Mouse (Mus musculus) forebrain, embryonic 16.5 days (tissue): Measurements from ENCODE around the gene Senp3. TPM values are rescaled to one million over a fixed set of nuclear protein-coding genes. Genes with fewer than 3 reads are reported as not detected.
"Not testable (repeated sequence)": the region's sequence is repeated elsewhere in the genome, so short reads cannot be mapped to it uniquely, and the experiment has no call there.

Experiments used
- ATAC-seq: fragments of 200-750 bp; cut with Nextera tagmentation; 2 replicates; pipeline ENCODE4 v1.8.0; 2017; ENCODE audit warnings: mild to moderate bottlenecking, moderate library complexity
- H3K27ac ChIP-seq: fragments of 300-500 bp; sonication (generic); 2 replicates; pipeline ENCODE4 v1.5.1; 2014; ENCODE audit warnings: low read length, control low read depth
- H3K27me3 ChIP-seq: fragments of 300-500 bp; sonication (generic); replicated peaks from 2 replicates; pipeline ENCODE4 v1.6.1; 2014; ENCODE audit warnings: low read length; ENCODE audit not compliant: control insufficient read depth, insufficient read depth
- H3K36me3 ChIP-seq: fragments of 300-500 bp; sonication (generic); 2 replicates; pipeline ENCODE4 v1.6.1; 2014; ENCODE audit not compliant: control insufficient read depth, insufficient read depth
- H3K4me1 ChIP-seq: fragments of 300-500 bp; sonication (generic); replicated peaks from 2 replicates; pipeline ENCODE4 v1.6.1; 2014; ENCODE audit warnings: low read length; ENCODE audit not compliant: control insufficient read depth, insufficient read depth
- H3K4me2 ChIP-seq: fragments of 300-500 bp; sonication (generic); 2 replicates; pipeline ENCODE4 v1.6.1; 2014; ENCODE audit warnings: mild to moderate bottlenecking, low read length, control low read depth
- H3K4me3 ChIP-seq: fragments of 300-500 bp; sonication (generic); replicated peaks from 2 replicates; pipeline ENCODE4 v1.5.1; 2014; ENCODE audit warnings: mild to moderate bottlenecking, low read length, control low read depth
- H3K9ac ChIP-seq: fragments of 300-500 bp; sonication (generic); replicated peaks from 2 replicates; pipeline ENCODE4 v1.6.1; 2014; ENCODE audit warnings: low read depth, low read length, control low read depth
- H3K9me3 ChIP-seq: fragments of 300-500 bp; sonication (generic); 2 replicates; pipeline ENCODE4 v1.6.1; 2016; ENCODE audit warnings: low read length; ENCODE audit not compliant: control insufficient read depth
- WGBS: fragments of 180-500 bp; shearing (Covaris S2); extraction: QIAGEN DNeasy Blood & Tissue Kit; methylation state at CpG from one replicate; pipeline ENCODE4 v1.1.7; 2014; 5-methylcytosine and 5-hydroxymethylcytosine counted together
- polyA plus RNA-seq: library from polyadenylated mRNA; unstranded; fragments of >200 nt; fragmentation: Nextera tagmentation; extraction: Ambion mirVana; gene quantifications from 2 replicates; pipeline ENCODE4 v1.2.1, GENCODE M21; 2015

Gene Senp3
- polyA plus RNA-seq, 1 experiment from 2014 or later, result 115 TPM

GRCm38 (mm10) chr11:69653399-69653798, 28.5 kb downstream of the Senp3 start:
- Histone ChIP-seq H3K27me3 (no peaks in the 10 kb centered on the region), H3K36me3 (peaks cover 37% of the 10 kb centered on the region), H3K9ac (no peak overlapping the region), H3K27ac (no peak overlapping the region), H3K4me1 (0 out of 2 replicates have a peak, but pooled peaks cover 8% of the 10 kb centered on the region), H3K4me2 (no peak overlapping the region), H3K4me3 (no peak overlapping the region), H3K9me3 (no peaks in the 10 kb centered on the region)
- no peak for ATAC-seq
- 58% methylated on average over 5 of the region's 5 CpGs for WGBS

- H3K27me3 ChIP-seq, result no peaks in the 10 kb centered on the region
- H3K9me3 ChIP-seq, result no peaks in the 10 kb centered on the region
- no peak overlapping the region for H3K27ac ChIP-seq
- 92% methylated on average over 5 of the region's 5 CpGs for WGBS
- H3K4me2 ChIP-seq, result no peak overlapping the region
- peaks cover 52% of the 10 kb centered on the region for H3K36me3 ChIP-seq
- no peak overlapping the region for H3K9ac ChIP-seq
- H3K4me1 ChIP-seq, result no peaks in the 10 kb centered on the region
- no peak for ATAC-seq
- no peak overlapping the region for H3K4me3 ChIP-seq
Measured at GRCm38 (mm10) chr11:69645860-69646259, 36.0 kb downstream of the Senp3 start.

- peaks cover 27% of the 10 kb centered on the region for H3K4me1 ChIP-seq
- WGBS, result 84% methylated on average over 3 of the region's 3 CpGs
- no peak for ATAC-seq
- no peaks in the 10 kb centered on the region for H3K9me3 ChIP-seq
- H3K36me3 ChIP-seq, result peaks cover 8% of the 10 kb centered on the region; the same call in 1 of the 2 replicates
- no peak overlapping the region for H3K4me3 ChIP-seq
- no peaks in the 10 kb centered on the region for H3K27me3 ChIP-seq
- H3K27ac ChIP-seq, result no peak overlapping the region
- H3K4me2 ChIP-seq, result no peak overlapping the region
- no peak overlapping the region for H3K9ac ChIP-seq
Measured at GRCm38 (mm10) chr11:69635471-69635870, 46.4 kb downstream of the Senp3 start.

GRCm38 (mm10) chr11:69633128-69633866, 48.6 kb downstream of the Senp3 start:
- peaks cover 27% of the 10 kb centered on the region for H3K4me1 ChIP-seq
- H3K9ac ChIP-seq, result peak overlapping the region; percentile 98
- ATAC-seq, result peak; percentile 65
- no peaks in the 10 kb centered on the region for H3K27me3 ChIP-seq
- H3K27ac ChIP-seq, result peak overlapping the region; percentile 93
- peak overlapping the region; percentile 65 for H3K4me2 ChIP-seq
- WGBS, result under 1% methylated on average over 31 of the region's 50 CpGs
- no peaks in the 10 kb centered on the region for H3K36me3 ChIP-seq
- H3K4me3 ChIP-seq, result peak overlapping the region; percentile 99
- H3K9me3 ChIP-seq, result no peaks in the 10 kb centered on the region

GRCm38 (mm10) chr11:69632284-69633089, 49.4 kb downstream of the Senp3 start, which contains the start of gene Fxr2:
TSS of gene Fxr2 (plus strand) at chr11:69632990.
- H3K36me3 ChIP-seq, result no peaks in the 10 kb centered on the region
- H3K9me3 ChIP-seq, result no peaks in the 10 kb centered on the region
- WGBS, result under 1% methylated on average over 38 of the region's 56 CpGs
- H3K4me3 ChIP-seq, result peak within 1 kb of the TSS; percentile 99
- no peaks in the 10 kb centered on the region for H3K27me3 ChIP-seq
- H3K4me2 ChIP-seq, result peak within 1 kb of the TSS; percentile 65
- H3K4me1 ChIP-seq, result peaks cover 27% of the 10 kb centered on the region
- peak within 1 kb of the TSS; percentile 98 for H3K9ac ChIP-seq
- H3K27ac ChIP-seq, result peak within 1 kb of the TSS; percentile 93
- peak; percentile 97 for ATAC-seq

- no peak for ATAC-seq
- WGBS, result 62% methylated on average over 1 of the region's 1 CpGs
- no peaks in the 10 kb centered on the region for H3K27me3 ChIP-seq
Measured at GRCm38 (mm10) chr11:69629802-69630201, 52.1 kb downstream of the Senp3 start.

GRCm38 (mm10) chr11:69628286-69628685, 53.6 kb downstream of the Senp3 start:
- H3K36me3 ChIP-seq, result no peaks in the 10 kb centered on the region
- no peak overlapping the region for H3K4me3 ChIP-seq
- H3K27ac ChIP-seq, result no peak overlapping the region
- no peaks in the 10 kb centered on the region for H3K27me3 ChIP-seq
- H3K4me2 ChIP-seq, result no peak overlapping the region
- H3K4me1 ChIP-seq, result 0 out of 2 replicates have a peak, but pooled peaks cover under 1% of the 10 kb centered on the region
- no peak for ATAC-seq
- H3K9ac ChIP-seq, result no peak overlapping the region
- H3K9me3 ChIP-seq, result no peaks in the 10 kb centered on the region
- WGBS, result 38% methylated on average over 6 of the region's 6 CpGs

More at GRCm38 (mm10) chr11:69629802-69630201, 52.1 kb downstream of the Senp3 start:
- no peak overlapping the region for H3K9ac ChIP-seq
- H3K4me2 ChIP-seq, result no peak overlapping the region
- H3K9me3 ChIP-seq, result no peaks in the 10 kb centered on the region
- no peak overlapping the region for H3K27ac ChIP-seq
- H3K4me3 ChIP-seq, result no peak overlapping the region
- H3K4me1 ChIP-seq, result peaks cover 13% of the 10 kb centered on the region
- H3K36me3 ChIP-seq, result no peaks in the 10 kb centered on the region

- WGBS, result 90% methylated on average over 2 of the region's 2 CpGs
- H3K36me3 ChIP-seq, H3K27me3 ChIP-seq, H3K4me3 ChIP-seq, H3K9ac ChIP-seq, H3K4me2 ChIP-seq, H3K27ac ChIP-seq, ATAC-seq, H3K9me3 ChIP-seq: not testable (repeated sequence)
- peaks cover 16% of the 10 kb centered on the region for H3K4me1 ChIP-seq
Measured at GRCm38 (mm10) chr11:69624339-69624738, 57.5 kb downstream of the Senp3 start.
